Mouse (Mus musculus) adipose tissue, adult 10 weeks (tissue): ENCODE results near the gene BC080695. TPM values are rescaled to one million over a fixed set of nuclear protein-coding genes. Genes with fewer than 3 reads are reported as not detected.

Experiments used
- polyA plus RNA-seq: library from polyadenylated mRNA; stranded (reverse); fragments of 350-450 nt; fragmentation: Illumina TruSeq; extraction: RNeasy Lipid Tissue Mini Kit (QIAGEN cat#74804); gene quantifications from one replicate; pipeline ENCODE4 v1.2.3, GENCODE M21; 2014; ENCODE audit warnings: low read depth, low replicate concordance

Gene BC080695
- not detected for polyA plus RNA-seq

DNA sequence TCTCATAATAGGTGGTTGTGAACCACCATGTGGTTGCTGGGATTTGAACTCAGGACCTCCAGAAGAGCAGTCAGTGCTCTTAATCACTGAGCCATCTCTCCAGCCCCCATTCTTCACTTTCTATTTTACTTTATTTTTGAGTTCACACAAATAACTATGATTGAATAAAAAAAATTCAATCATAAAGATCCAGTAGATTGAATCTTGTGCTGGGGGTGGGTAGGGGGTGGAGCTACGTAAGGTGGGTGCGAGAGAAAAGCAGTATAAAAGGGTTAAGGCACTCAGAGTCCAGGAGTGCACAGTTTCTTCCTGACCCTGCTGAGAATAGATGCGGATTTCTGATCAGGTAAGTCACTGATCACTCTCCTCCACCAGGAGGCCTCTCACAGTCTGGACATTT, at the start of gene BC080695, which contains the start of gene Gm13057:
Gene BC080695 (plus strand): TSS at position 301 of the 400 bp plus-strand sequence.
Gene Gm13057 (plus strand): TSS at position 310 of the 400 bp plus-strand sequence.

DNA sequence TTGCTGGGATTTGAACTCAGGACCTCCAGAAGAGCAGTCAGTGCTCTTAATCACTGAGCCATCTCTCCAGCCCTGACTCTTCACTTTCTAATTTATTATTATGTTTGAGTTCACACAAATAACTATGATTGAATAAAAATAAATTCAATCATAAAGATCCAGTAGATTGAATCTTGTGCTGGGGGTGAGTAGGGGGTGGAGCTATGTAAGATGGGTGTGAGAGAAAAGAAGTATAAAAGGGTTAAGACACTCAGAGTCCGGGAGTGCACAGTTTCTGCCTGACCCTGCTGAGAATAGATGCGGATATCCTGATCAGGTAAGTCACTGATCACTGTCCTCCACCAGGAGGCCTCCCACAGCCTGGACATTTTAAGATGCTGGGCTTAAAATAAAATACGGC, 40.5 kb upstream of the BC080695 start, which contains the start of gene Gm13043:
Gene Gm13043 (plus strand): TSS at position 301 of the 400 bp plus-strand sequence.

DNA sequence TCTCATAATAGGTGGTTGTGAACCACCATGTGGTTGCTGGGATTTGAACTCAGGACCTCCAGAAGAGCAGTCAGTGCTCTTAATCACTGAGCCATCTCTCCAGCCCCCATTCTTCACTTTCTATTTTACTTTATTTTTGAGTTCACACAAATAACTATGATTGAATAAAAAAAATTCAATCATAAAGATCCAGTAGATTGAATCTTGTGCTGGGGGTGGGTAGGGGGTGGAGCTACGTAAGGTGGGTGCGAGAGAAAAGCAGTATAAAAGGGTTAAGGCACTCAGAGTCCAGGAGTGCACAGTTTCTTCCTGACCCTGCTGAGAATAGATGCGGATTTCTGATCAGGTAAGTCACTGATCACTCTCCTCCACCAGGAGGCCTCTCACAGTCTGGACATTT, 15.8 kb upstream of the BC080695 start, which contains the start of gene Gm13040:
Gene Gm13040 (plus strand): TSS at position 301 of the 400 bp plus-strand sequence.

DNA sequence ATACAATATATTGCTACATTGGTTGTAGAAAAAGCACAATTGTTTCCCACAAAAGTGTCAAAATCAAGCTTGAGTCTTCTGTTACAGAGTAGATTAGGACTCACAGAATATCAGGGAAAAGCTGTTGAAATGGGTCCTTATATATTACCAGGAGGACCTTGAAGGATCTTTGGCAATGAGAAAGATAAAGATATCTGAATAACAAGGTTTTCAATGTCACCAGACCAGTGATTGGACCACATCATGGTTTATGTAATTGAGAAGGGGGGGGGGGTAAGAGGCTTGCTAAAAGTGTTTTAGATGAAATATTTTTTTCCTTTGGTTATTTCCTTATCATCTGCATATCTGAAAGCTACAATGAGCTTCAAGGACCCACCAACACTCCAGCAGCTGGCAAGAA, 63.2 kb downstream of the BC080695 start, which contains the start of gene Gm13083:
Gene Gm13083 (plus strand): TSS at position 301 of the 400 bp plus-strand sequence.

Other genes with a start within 250 kb of the BC080695 start
- gene Lrrc38, start 201.9 kb upstream of the BC080695 start, polyA plus RNA-seq, result not detected
- 0.10 TPM for gene Pramel1, start 157.3 kb upstream of the BC080695 start, polyA plus RNA-seq
- gene Pramef8, start 139.3 kb upstream of the BC080695 start, polyA plus RNA-seq, result 12.3 TPM
- not detected for gene Oog4, start 101.4 kb upstream of the BC080695 start, polyA plus RNA-seq
- gene Gm13043, start 40.4 kb upstream of the BC080695 start, polyA plus RNA-seq, result not detected
- not detected for gene Gm13040, start 15.7 kb upstream of the BC080695 start, polyA plus RNA-seq
- gene Gm13057, start within 50 bp of the BC080695 start, polyA plus RNA-seq, result not detected
- gene Gm13083, start 63.3 kb downstream of the BC080695 start, polyA plus RNA-seq, result not detected
- gene Gm13088, start 105.5 kb downstream of the BC080695 start, polyA plus RNA-seq, result not detected
- not detected for gene Gm13089, start 151.0 kb downstream of the BC080695 start, polyA plus RNA-seq
- not detected for gene Gm13078, start 167.8 kb downstream of the BC080695 start, polyA plus RNA-seq
- not detected for gene Gm13023, start 237.7 kb downstream of the BC080695 start, polyA plus RNA-seq